Mouse (Mus musculus) lung, postnatal 0 days (tissue): ENCODE measurements around the gene Smim20. TPM values are rescaled to one million over a fixed set of nuclear protein-coding genes. Genes with fewer than 3 reads are reported as not detected.

Experiments used
- ATAC-seq: fragments of 200-750 bp; cut with Nextera tagmentation; 2 replicates; pipeline ENCODE4 v1.8.0; 2017; ENCODE audit warnings: moderate library complexity
- DNase-seq: peaks from one replicate; pipeline ENCODE4 v3.0.0-alpha.2; 2016; ENCODE audit warnings: low spot score
- H3K27ac ChIP-seq: fragments of 300-500 bp; sonication (generic); 2 replicates; pipeline ENCODE4 v1.5.1; 2014; ENCODE audit warnings: antibody characterized with exemption, mild to moderate bottlenecking, low read length, mixed read lengths
- H3K27me3 ChIP-seq: fragments of 300-500 bp; sonication (generic); replicated peaks from 2 replicates; pipeline ENCODE4 v1.6.1; 2014; ENCODE audit warnings: low read length, mixed read lengths; ENCODE audit not compliant: insufficient read depth
- H3K36me3 ChIP-seq: fragments of 300-500 bp; sonication (generic); 2 replicates; pipeline ENCODE4 v1.6.1; 2014; ENCODE audit warnings: low read length, mixed read lengths; ENCODE audit not compliant: insufficient read depth
- H3K4me1 ChIP-seq: fragments of 300-500 bp; sonication (generic); 2 replicates; pipeline ENCODE4 v1.6.1; 2014; ENCODE audit warnings: antibody characterized with exemption, low read depth, low read length, mixed read lengths; ENCODE audit not compliant: insufficient read depth
- H3K4me2 ChIP-seq: fragments of 300-500 bp; sonication (generic); replicated peaks from 2 replicates; pipeline ENCODE4 v1.6.1; 2014; ENCODE audit warnings: low read depth, mild to moderate bottlenecking, low read length, moderate library complexity, mixed read lengths
- H3K4me3 ChIP-seq: fragments of 300-500 bp; sonication (generic); 2 replicates; pipeline ENCODE4 v1.5.1; 2014; ENCODE audit warnings: low read depth, low read length
- H3K9ac ChIP-seq: fragments of 300-500 bp; sonication (generic); replicated peaks from 2 replicates; pipeline ENCODE4 v1.6.1; 2014; ENCODE audit warnings: low read depth, mild to moderate bottlenecking
- H3K9me3 ChIP-seq: fragments of 300-500 bp; sonication (generic); 2 replicates; pipeline ENCODE4 v1.6.1; 2016; ENCODE audit warnings: low read length, mixed read lengths
- CTCF ChIP-seq: IDR thresholded peaks from 2 replicates; pipeline ENCODE4 v1.5.1; 2016; ENCODE audit warnings: antibody characterized with exemption, mild to moderate bottlenecking
- EP300 ChIP-seq: IDR thresholded peaks from 2 replicates; pipeline ENCODE4 v1.6.1; 2016; ENCODE audit warnings: antibody characterized with exemption, mild to moderate bottlenecking, control low read depth
- WGBS: fragments of 180-500 bp; shearing (Covaris S2); extraction: QIAGEN DNeasy Blood & Tissue Kit; methylation state at CpG from one replicate; pipeline ENCODE4 v1.1.7; 2014; 5-methylcytosine and 5-hydroxymethylcytosine counted together
- polyA plus RNA-seq: library from polyadenylated mRNA; unstranded; fragments of >200 nt; fragmentation: Nextera tagmentation; extraction: Ambion mirVana; gene quantifications from 2 replicates; pipeline ENCODE4 v1.2.1, GENCODE M21; 2015

Gene Smim20
- polyA plus RNA-seq, 1 experiment from 2014 or later: 88.2 TPM

GRCm38 (mm10) chr5:53321901-53322300 lies 55.0 kb downstream of the Smim20 start:
- Histone ChIP-seq H3K27ac (no peak overlapping the region), H3K9ac (no peak overlapping the region), H3K27me3 (no peaks in the 10 kb centered on the region), H3K4me2 (no peak overlapping the region), H3K4me3 (no peak overlapping the region), H3K9me3 (no peaks in the 10 kb centered on the region), H3K36me3 (no peaks in the 10 kb centered on the region), H3K4me1 (no peaks in the 10 kb centered on the region)
- no peak for TF ChIP-seq EP300
- no peak for ATAC-seq
- WGBS: 87% methylated on average over 9 of the region's 9 CpGs
- no peak for DNase-seq

GRCm38 (mm10) chr5:53322471-53322870 lies 55.6 kb downstream of the Smim20 start:
- ATAC-seq (no peak), DNase-seq (no peak)
- WGBS: 71% methylated on average over 11 of the region's 11 CpGs
- Histone ChIP-seq H3K27ac (no peak overlapping the region), H3K27me3 (no peaks in the 10 kb centered on the region), H3K4me3 (no peak overlapping the region), H3K4me1 (no peaks in the 10 kb centered on the region), H3K9me3 (no peaks in the 10 kb centered on the region), H3K9ac (no peak overlapping the region), H3K4me2 (no peak overlapping the region), H3K36me3 (no peaks in the 10 kb centered on the region)
- TF ChIP-seq EP300 (no peak), CTCF (peak; percentile 33; the same call in 1 of the 2 replicates)

- DNase-seq (no peak), ATAC-seq (no peak)
- H3K27me3 ChIP-seq: no peaks in the 10 kb centered on the region
- no peak overlapping the region for H3K9ac ChIP-seq
- H3K4me1 ChIP-seq: no peaks in the 10 kb centered on the region
- no peak overlapping the region for H3K4me2 ChIP-seq
- TF ChIP-seq EP300 (no peak), CTCF (no peak)
- no peaks in the 10 kb centered on the region for H3K9me3 ChIP-seq
- H3K4me3 ChIP-seq: no peak overlapping the region
- WGBS: 42% methylated on average over 7 of the region's 7 CpGs
- no peaks in the 10 kb centered on the region for H3K36me3 ChIP-seq
- H3K27ac ChIP-seq: no peak overlapping the region
These were observed 56.2 kb downstream of the Smim20 start for GRCm38 (mm10) chr5:53323121-53323520.

- Histone ChIP-seq H3K4me3 (no peak overlapping the region), H3K9ac (no peak overlapping the region), H3K9me3 (no peaks in the 10 kb centered on the region), H3K36me3 (no peaks in the 10 kb centered on the region), H3K27me3 (no peaks in the 10 kb centered on the region), H3K4me2 (no peak overlapping the region), H3K4me1 (no peaks in the 10 kb centered on the region), H3K27ac (no peak overlapping the region)
- TF ChIP-seq CTCF (no peak), EP300 (no peak)
- WGBS: 70% methylated on average over 3 of the region's 3 CpGs
- ATAC-seq (no peak), DNase-seq (no peak)
These were observed 57.4 kb downstream of the Smim20 start for GRCm38 (mm10) chr5:53324256-53324655.

GRCm38 (mm10) chr5:53324791-53325190 lies 57.9 kb downstream of the Smim20 start:
- no peak for TF ChIP-seq EP300
- TF ChIP-seq CTCF: no peak
- Histone ChIP-seq H3K4me1 (no peaks in the 10 kb centered on the region), H3K27ac (no peak overlapping the region), H3K9me3 (no peaks in the 10 kb centered on the region), H3K27me3 (no peaks in the 10 kb centered on the region), H3K4me2 (no peak overlapping the region), H3K36me3 (no peaks in the 10 kb centered on the region), H3K4me3 (no peak overlapping the region), H3K9ac (no peak overlapping the region)
- ATAC-seq (no peak), DNase-seq (no peak)
- 69% methylated on average over 5 of the region's 6 CpGs for WGBS

GRCm38 (mm10) chr5:53326023-53326422 lies 59.1 kb downstream of the Smim20 start:
- no peak overlapping the region for H3K27ac ChIP-seq
- no peak overlapping the region for H3K4me3 ChIP-seq
- no peaks in the 10 kb centered on the region for H3K27me3 ChIP-seq
- no peak overlapping the region for H3K9ac ChIP-seq
- DNase-seq (peak; percentile 92), ATAC-seq (peak; percentile 77)
- TF ChIP-seq CTCF (peak; percentile 94), EP300 (no peak)
- H3K36me3 ChIP-seq: no peaks in the 10 kb centered on the region
- H3K4me2 ChIP-seq: no peak overlapping the region
- no peaks in the 10 kb centered on the region for H3K9me3 ChIP-seq
- WGBS: 4% methylated on average over 8 of the region's 8 CpGs
- H3K4me1 ChIP-seq: no peaks in the 10 kb centered on the region

GRCm38 (mm10) chr5:53326491-53326890 lies 59.6 kb downstream of the Smim20 start:
- Histone ChIP-seq H3K9me3 (no peaks in the 10 kb centered on the region), H3K4me1 (no peaks in the 10 kb centered on the region), H3K4me2 (no peak overlapping the region), H3K9ac (no peak overlapping the region), H3K36me3 (no peaks in the 10 kb centered on the region), H3K4me3 (no peak overlapping the region), H3K27me3 (no peaks in the 10 kb centered on the region), H3K27ac (no peak overlapping the region)
- TF ChIP-seq CTCF (no peak), EP300 (no peak)
- WGBS: 57% methylated on average over 5 of the region's 5 CpGs
- ATAC-seq: no peak
- no peak for DNase-seq

Other genes starting within 250 kb of the Smim20 start
- 772 and 801 TPM in 2 replicates for gene Slc34a2, start 229.0 kb upstream of the Smim20 start, polyA plus RNA-seq
- 1.7 and 2.0 TPM in 2 replicates for gene Sel1l3, start 53.2 kb upstream of the Smim20 start, polyA plus RNA-seq
- gene Rbpj, start 199.1 kb downstream of the Smim20 start, polyA plus RNA-seq: 22.7 and 22.9 TPM in 2 replicates